Mouse (Mus musculus): ENCODE data around the gene Igsf11. TPM values are rescaled to one million over a fixed set of nuclear protein-coding genes. Genes with fewer than 3 reads are reported as not detected.

The Igsf11 gene
- polyA plus RNA-seq, 1 experiment from 2014 or later = 1.6 TPM

DNA sequence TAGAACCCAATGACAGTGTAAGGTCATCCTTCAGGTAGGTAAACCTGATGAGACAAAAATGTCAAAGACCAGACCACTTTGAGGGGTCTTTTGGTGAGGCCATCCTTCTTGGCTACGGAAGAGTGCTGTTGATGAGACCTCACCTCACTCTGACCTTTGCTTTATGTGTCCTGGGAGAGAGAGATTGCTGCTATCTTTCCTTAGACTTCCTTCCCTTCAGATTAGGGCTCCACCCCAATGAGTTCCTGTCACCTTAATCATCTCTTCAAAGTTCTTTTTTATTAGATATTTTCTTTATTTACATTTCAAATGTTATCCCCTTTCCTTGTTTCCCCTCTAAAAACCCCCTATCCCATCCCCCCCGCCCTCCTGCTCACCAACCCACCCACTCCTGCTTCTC, 161.3 kb downstream of the Igsf11 start:
- no peak for ATAC-seq (ENCODE audit: insufficient number of reproducible peaks, insufficient read depth, low FRiP score, low read depth)
- H3K9me3 ChIP-seq (ENCODE audit: control insufficient read depth, low read depth, low read length) = no peaks in the 10 kb centered on the region
- 68% methylated on average over 2 of the region's 2 CpGs for WGBS

DNA sequence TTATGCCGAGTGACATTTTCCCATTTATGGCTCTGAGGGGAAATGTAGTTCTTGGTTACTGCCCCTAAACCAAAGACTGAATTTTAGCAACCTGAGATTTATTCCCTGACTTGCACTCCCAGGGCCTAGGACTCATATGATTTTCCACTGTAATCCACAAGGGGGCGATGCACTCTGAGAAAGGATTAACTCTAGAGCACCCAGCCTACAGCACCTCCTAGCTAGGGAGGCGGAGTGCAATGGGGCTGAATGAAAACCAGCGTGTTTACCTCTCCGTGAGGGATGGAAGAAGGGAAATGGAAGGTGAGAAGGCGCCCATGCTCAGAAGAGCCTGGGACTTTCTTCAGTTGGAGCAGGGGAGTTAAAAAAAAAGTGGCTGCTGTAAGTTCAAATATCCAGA, 163.6 kb downstream of the Igsf11 start:
- Histone ChIP-seq H3K27ac (ENCODE audit: low read length) (no peak overlapping the region), H3K4me1 (ENCODE audit: control insufficient read depth, insufficient read depth, low read length) (no peaks in the 10 kb centered on the region)
- 28% methylated on average over 6 of the region's 6 CpGs for WGBS

More for the DNA sequence above, 161.3 kb downstream of the Igsf11 start:
- H3K9ac ChIP-seq (replicated peaks; ENCODE audit: low read depth, low read length) = no peak overlapping the region
- no peaks in the 10 kb centered on the region for H3K4me1 ChIP-seq (ENCODE audit: control insufficient read depth, insufficient read depth, low read length)
- H3K27ac ChIP-seq (ENCODE audit: low read length) = no peak overlapping the region
- no peak overlapping the region for H3K4me2 ChIP-seq (replicated peaks; ENCODE audit: low read depth, low read length)
- H3K4me3 ChIP-seq (ENCODE audit: low read depth, low read length) = no peak overlapping the region
- no peaks in the 10 kb centered on the region for H3K27me3 ChIP-seq (ENCODE audit: control insufficient read depth, insufficient read depth, low read length)
- H3K36me3 ChIP-seq (ENCODE audit: control insufficient read depth, insufficient read depth, low read length) = no peaks in the 10 kb centered on the region

DNA sequence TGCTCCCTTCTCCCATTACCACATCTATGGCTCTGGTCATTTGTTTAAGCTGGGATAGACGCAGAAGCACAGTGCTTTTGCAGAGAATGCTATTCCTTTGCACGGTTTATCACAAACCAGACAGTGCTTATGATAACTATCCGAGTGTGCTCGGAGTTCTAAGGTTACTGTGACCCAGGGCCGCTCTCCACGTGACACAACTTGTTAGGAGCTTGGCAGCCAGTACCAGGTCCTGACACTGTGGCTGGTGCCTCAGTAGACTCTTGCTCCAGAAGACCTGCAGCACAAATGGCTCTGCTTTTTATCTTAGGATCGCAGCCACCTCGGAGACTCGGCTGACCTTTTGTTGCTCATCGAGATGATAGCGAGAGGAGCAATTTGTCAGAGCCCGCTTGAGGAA, 164.5 kb downstream of the Igsf11 start:
- no peak overlapping the region for H3K27ac ChIP-seq (ENCODE audit: low read length)
- no peak for ATAC-seq (ENCODE audit: insufficient number of reproducible peaks, insufficient read depth, low FRiP score, low read depth)
- no peak overlapping the region for H3K4me3 ChIP-seq (ENCODE audit: low read depth, low read length)
- no peaks in the 10 kb centered on the region for H3K36me3 ChIP-seq (ENCODE audit: control insufficient read depth, insufficient read depth, low read length)
- no peaks in the 10 kb centered on the region for H3K4me1 ChIP-seq (ENCODE audit: control insufficient read depth, insufficient read depth, low read length)
- H3K9me3 ChIP-seq (ENCODE audit: control insufficient read depth, low read depth, low read length) = no peaks in the 10 kb centered on the region
- no peak overlapping the region for H3K9ac ChIP-seq (replicated peaks; ENCODE audit: low read depth, low read length)
- 28% methylated on average over 12 of the region's 12 CpGs for WGBS
- no peak overlapping the region for H3K4me2 ChIP-seq (replicated peaks; ENCODE audit: low read depth, low read length)
- no peaks in the 10 kb centered on the region for H3K27me3 ChIP-seq (ENCODE audit: control insufficient read depth, insufficient read depth, low read length)

More for the DNA sequence above, 163.6 kb downstream of the Igsf11 start:
- no peaks in the 10 kb centered on the region for H3K36me3 ChIP-seq (ENCODE audit: control insufficient read depth, insufficient read depth, low read length)
- no peak overlapping the region for H3K9ac ChIP-seq (replicated peaks; ENCODE audit: low read depth, low read length)
- H3K4me3 ChIP-seq (ENCODE audit: low read depth, low read length) = no peak overlapping the region
- no peaks in the 10 kb centered on the region for H3K27me3 ChIP-seq (ENCODE audit: control insufficient read depth, insufficient read depth, low read length)
- H3K4me2 ChIP-seq (replicated peaks; ENCODE audit: low read depth, low read length) = no peak overlapping the region
- no peaks in the 10 kb centered on the region for H3K9me3 ChIP-seq (ENCODE audit: control insufficient read depth, low read depth, low read length)
- no peak for ATAC-seq (ENCODE audit: insufficient number of reproducible peaks, insufficient read depth, low FRiP score, low read depth)

DNA sequence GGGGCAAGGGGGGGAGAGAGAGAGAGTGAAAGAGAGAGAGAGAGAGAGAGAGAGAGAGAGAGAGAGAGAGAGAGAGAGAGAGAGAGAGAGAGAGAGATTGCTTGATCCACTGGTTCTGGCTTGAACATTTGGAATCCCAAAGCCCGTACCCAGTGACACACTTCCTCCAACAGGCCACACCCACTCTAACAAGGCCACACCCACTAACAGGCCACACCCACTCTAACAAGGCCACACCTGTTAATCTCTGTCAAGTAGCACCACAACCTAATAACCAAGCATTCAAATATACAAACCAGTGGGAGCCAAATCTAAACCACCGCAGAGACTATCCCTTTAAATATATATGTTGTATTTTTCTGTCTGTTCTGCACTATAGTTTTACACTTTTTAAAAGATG, 166.4 kb downstream of the Igsf11 start:
- Histone ChIP-seq H3K27me3 (ENCODE audit: control insufficient read depth, insufficient read depth, low read length) (no peaks in the 10 kb centered on the region), H3K27ac (ENCODE audit: low read length) (no peak overlapping the region), H3K4me2 (replicated peaks; ENCODE audit: low read depth, low read length) (no peak overlapping the region), H3K4me3 (ENCODE audit: low read depth, low read length) (no peak overlapping the region), H3K9me3 (ENCODE audit: control insufficient read depth, low read depth, low read length) (no peaks in the 10 kb centered on the region), H3K4me1 (ENCODE audit: control insufficient read depth, insufficient read depth, low read length) (no peaks in the 10 kb centered on the region), H3K9ac (replicated peaks; ENCODE audit: low read depth, low read length) (no peak overlapping the region), H3K36me3 (ENCODE audit: control insufficient read depth, insufficient read depth, low read length) (no peaks in the 10 kb centered on the region)
- ATAC-seq (ENCODE audit: insufficient number of reproducible peaks, insufficient read depth, low FRiP score, low read depth) = no peak
- WGBS = 90% methylated on average over 2 of the region's 2 CpGs

DNA sequence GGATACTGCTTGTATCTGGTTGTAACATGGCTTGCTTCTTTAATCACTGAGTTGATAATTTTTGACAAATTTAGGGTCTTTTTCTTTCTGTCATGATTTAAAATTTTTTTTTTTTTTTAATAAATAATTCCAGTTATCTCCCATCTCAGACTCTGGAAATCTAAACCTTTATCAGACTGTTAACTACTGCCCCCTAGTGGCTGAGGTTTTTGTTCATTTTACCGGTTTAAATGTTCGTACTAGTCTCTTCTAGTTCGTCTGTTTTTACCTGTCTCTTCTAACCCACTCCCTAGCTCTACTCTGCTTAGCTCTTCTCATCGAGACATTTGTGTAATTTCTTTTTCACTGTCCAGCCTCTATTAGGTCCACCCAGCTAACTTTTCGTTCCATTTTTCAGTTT, 170.1 kb downstream of the Igsf11 start:
- Histone ChIP-seq H3K27me3 (ENCODE audit: control insufficient read depth, insufficient read depth, low read length) (no peaks in the 10 kb centered on the region), H3K4me1 (ENCODE audit: control insufficient read depth, insufficient read depth, low read length) (no peaks in the 10 kb centered on the region), H3K4me2 (replicated peaks; ENCODE audit: low read depth, low read length) (no peak overlapping the region), H3K27ac (ENCODE audit: low read length) (no peak overlapping the region), H3K4me3 (ENCODE audit: low read depth, low read length) (no peak overlapping the region), H3K9ac (replicated peaks; ENCODE audit: low read depth, low read length) (no peak overlapping the region), H3K36me3 (ENCODE audit: control insufficient read depth, insufficient read depth, low read length) (no peaks in the 10 kb centered on the region), H3K9me3 (ENCODE audit: control insufficient read depth, low read depth, low read length) (no peaks in the 10 kb centered on the region)
- WGBS = 33% methylated on average over 5 of the region's 5 CpGs
- ATAC-seq (ENCODE audit: insufficient number of reproducible peaks, insufficient read depth, low FRiP score, low read depth) = no peak

DNA sequence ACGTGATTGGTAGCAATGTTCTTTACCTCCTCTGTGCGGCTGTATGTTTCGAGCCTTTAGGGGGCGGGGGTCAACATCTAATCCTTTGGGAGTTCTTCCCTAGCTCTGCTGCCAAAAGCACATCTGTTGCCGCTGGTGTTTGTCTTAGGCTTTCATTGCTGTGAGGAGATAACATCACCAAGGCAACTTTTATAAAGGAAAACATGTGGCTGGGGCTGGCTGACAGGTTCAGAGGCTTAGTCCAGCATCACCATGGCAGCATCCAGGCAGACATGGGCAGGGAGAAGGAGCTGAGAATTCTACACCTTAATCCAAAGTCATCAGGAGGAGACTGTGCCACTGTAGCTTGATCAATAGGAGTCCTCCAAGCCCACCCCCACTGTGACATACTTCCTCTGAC, 173.1 kb downstream of the Igsf11 start:
- H3K4me3 ChIP-seq (ENCODE audit: low read depth, low read length) = no peak overlapping the region
- 33% methylated on average over 5 of the region's 5 CpGs for WGBS
- no peak overlapping the region for H3K9ac ChIP-seq (replicated peaks; ENCODE audit: low read depth, low read length)
- no peaks in the 10 kb centered on the region for H3K27me3 ChIP-seq (ENCODE audit: control insufficient read depth, insufficient read depth, low read length)
- H3K4me2 ChIP-seq (replicated peaks; ENCODE audit: low read depth, low read length) = no peak overlapping the region
- H3K27ac ChIP-seq (ENCODE audit: low read length) = no peak overlapping the region
- no peaks in the 10 kb centered on the region for H3K36me3 ChIP-seq (ENCODE audit: control insufficient read depth, insufficient read depth, low read length)
- H3K9me3 ChIP-seq (ENCODE audit: control insufficient read depth, low read depth, low read length) = no peaks in the 10 kb centered on the region
- no peaks in the 10 kb centered on the region for H3K4me1 ChIP-seq (ENCODE audit: control insufficient read depth, insufficient read depth, low read length)
- no peak for ATAC-seq (ENCODE audit: insufficient number of reproducible peaks, insufficient read depth, low FRiP score, low read depth)

DNA sequence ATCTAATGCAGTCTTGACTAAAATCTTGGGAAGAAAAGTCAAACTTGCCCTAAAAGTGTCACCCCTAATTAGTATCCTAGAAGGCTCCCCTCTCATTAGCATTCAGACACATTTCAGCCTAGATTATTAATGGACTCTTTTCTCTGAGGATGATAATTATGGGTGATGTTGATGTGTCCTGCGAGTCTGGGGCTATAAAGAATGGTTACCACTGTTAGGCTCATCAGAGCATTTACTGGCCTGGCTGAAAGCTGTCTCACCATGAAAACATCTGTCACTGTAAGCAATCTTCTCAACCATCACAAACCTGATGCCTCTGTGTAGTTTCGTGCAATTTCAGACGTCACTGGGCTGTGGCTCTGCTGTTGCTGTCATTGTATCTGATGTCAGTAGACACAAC, 179.0 kb downstream of the Igsf11 start:
- Histone ChIP-seq H3K36me3 (ENCODE audit: control insufficient read depth, insufficient read depth, low read length) (no peaks in the 10 kb centered on the region), H3K9ac (replicated peaks; ENCODE audit: low read depth, low read length) (no peak overlapping the region), H3K27ac (ENCODE audit: low read length) (no peak overlapping the region), H3K27me3 (ENCODE audit: control insufficient read depth, insufficient read depth, low read length) (no peaks in the 10 kb centered on the region), H3K4me1 (ENCODE audit: control insufficient read depth, insufficient read depth, low read length) (no peaks in the 10 kb centered on the region), H3K9me3 (ENCODE audit: control insufficient read depth, low read depth, low read length) (no peaks in the 10 kb centered on the region), H3K4me2 (replicated peaks; ENCODE audit: low read depth, low read length) (no peak overlapping the region), H3K4me3 (ENCODE audit: low read depth, low read length) (no peak overlapping the region)
- ATAC-seq (ENCODE audit: insufficient number of reproducible peaks, insufficient read depth, low FRiP score, low read depth) = no peak
- WGBS = 72% methylated on average over 3 of the region's 3 CpGs

Other genes starting within 250 kb of the Igsf11 start
- 13.6 and 14.8 TPM in 2 replicates for gene Arhgap31, start 179.4 kb upstream of the Igsf11 start, polyA plus RNA-seq (2014; fragmentation: Nextera tagmentation; extraction: Ambion mirVana)
- 25.1 and 30.0 TPM in 2 replicates for gene B4galt4, start 150.4 kb upstream of the Igsf11 start, polyA plus RNA-seq (2014; fragmentation: Nextera tagmentation; extraction: Ambion mirVana)
- gene Upk1b, start 92.3 kb upstream of the Igsf11 start, polyA plus RNA-seq (2014; fragmentation: Nextera tagmentation; extraction: Ambion mirVana) = 19.7 and 21.1 TPM in 2 replicates
- gene 4930435E12Rik, start 63.9 kb upstream of the Igsf11 start, polyA plus RNA-seq (2014; fragmentation: Nextera tagmentation; extraction: Ambion mirVana) = not detected in 2 replicates